Mouse (Mus musculus): Measurements from ENCODE around the gene Methig1. TPM values are rescaled to one million over a fixed set of nuclear protein-coding genes. Genes with fewer than 3 reads are reported as not detected.
A peak's percentile ranks its signal among the peaks of the same experiment; 100 is the strongest.
"Not testable (repeated sequence)": the region's sequence is repeated elsewhere in the genome, so short reads cannot be mapped to it uniquely, and the experiment has no call there.

The Methig1 gene
- total RNA-seq, 2 experiments from 2014 or later, result 0.36 to 0.56 TPM

DNA sequence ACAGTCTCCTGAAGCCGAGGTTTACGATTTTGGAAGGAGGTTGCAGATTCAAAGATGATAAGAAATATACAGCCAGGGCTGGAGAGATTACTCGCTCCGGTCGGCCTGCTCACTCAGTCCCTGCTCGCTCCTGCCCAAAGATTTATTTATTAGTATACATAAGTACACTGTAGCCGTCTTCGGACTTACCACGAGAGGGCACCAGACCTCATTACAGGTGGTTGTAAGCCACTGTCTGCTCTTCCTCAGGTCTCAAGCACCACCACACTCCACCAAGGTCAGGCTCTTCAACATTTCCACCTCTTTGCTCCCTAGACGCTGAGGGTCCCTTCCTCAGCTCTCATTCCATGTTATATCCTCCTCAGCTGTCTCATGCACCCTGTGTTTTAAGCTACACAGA lies 15.1 kb upstream of the Methig1 start:
- DNase-seq, result peak; percentile 63 to 78

DNA sequence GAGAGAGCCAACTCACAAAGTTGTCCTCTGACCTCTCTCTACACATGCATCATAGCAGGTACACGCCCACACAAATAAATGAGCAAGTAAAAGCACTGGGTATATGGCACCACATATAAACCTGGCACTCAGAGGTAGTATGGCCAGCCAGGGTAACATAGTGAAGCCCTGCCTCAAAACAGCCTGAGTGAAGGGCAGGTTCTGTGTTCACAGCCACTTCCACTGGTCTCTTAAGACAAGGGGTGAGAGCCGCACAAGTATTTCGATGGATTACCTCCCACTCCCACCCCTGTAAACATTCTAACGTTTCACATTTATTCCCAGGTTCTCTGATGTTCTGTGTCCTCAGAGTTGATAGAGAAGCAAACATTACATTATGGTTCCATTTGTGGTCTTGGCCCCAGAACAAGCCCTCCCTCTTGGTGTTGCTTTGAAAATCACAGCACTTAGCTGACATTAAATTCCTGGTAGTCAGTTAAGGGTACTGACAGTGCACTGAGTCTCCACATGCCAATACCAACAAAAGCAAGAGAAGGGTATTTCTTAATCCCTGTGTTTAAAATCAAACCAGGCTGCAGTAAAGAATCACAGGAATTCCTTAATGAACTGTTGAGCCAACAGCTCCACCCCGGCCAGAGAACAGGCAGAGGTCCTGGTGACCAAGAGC lies 11.5 kb upstream of the Methig1 start:
- not testable (repeated sequence) for DNase-seq

DNA sequence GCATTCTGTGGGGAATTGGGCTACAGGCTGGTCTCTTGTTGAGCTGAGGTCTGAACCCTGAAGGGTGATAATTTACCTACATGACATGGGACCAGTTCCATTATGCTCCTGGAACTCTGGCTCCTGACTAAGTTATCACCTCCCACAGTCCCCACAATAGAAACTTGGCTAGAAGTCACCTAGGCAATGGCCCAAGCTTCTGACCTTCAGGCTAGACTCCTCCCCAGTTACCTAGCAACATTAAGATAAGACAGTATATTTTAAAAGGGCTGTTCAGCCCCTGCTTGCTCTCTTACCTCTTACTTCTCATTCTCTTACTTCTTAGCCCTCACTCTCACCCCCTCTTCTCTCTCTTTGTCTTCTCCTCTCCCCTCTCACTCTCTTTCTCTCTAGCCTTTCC lies 7.5 kb upstream of the Methig1 start:
- peak in 1 of 2 experiments; percentile 27 for DNase-seq

DNA sequence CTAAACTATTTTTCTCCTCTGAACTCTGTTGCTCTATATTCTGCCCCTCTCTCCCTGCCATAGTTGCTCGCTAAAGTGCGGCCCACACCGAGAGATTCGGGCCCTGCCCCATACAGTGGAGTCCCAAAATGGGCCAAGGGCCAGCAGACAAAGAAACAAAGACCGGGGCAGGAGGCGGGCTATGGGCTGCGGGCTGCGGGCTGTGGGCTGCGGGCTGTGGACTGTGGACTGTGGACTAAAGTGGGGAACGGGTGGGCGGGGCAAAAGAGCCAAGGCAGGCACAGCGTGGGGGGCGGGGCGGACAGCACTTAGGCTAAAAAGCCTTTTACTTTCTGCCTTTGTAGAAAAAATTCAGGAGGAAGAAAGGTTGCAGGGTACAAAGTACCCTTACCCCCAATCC lies 6.2 kb upstream of the Methig1 start:
- DNase-seq, result no peak

DNA sequence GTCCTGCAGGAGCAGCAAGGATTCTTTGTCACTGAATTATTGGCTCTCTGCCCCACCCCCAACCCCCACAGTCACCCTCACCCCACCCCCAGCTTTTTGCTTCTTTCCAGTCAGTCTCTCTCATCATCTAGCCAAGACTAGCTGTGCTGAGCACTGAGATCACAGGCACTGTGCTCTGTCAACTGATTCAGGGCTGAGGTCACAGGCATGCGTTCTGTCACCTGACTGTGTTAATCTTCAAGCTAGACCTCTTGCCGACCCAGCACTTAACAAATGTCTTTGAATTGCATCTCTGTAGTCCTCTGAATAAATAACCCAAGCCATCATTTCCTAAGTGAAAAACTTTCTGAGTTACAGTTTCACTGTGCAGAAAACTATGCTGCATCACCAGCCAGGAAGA lies 3.5 kb upstream of the Methig1 start:
- DNase-seq, result no peak

DNA sequence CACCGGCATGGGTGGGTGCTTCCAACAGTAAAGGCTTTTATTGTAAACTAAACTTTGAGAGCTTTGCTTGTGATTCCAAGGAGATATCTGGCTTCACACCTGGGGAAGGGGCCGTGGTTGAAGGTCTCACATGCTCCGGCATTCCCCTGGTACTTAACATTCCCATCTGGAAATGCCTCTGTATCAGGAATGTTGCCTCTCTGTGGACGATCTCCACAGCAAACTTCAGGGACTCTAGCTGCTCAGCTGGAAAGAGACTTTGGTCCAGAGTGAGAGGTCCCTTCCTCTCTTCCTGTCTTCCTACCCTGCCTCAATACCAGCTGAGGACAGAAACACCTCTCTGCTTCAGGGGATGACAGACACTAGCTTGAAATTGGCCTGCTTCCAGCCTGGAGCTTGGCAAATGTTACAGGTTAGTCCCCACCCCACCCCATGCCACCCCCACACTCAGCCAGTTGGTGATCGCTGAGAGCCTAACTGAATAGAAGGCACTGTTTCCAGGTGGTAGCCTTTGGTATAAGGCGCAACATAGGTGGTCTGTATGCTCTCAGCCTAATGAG lies 1.4 kb upstream of the Methig1 start:
- no peak for DNase-seq

DNA sequence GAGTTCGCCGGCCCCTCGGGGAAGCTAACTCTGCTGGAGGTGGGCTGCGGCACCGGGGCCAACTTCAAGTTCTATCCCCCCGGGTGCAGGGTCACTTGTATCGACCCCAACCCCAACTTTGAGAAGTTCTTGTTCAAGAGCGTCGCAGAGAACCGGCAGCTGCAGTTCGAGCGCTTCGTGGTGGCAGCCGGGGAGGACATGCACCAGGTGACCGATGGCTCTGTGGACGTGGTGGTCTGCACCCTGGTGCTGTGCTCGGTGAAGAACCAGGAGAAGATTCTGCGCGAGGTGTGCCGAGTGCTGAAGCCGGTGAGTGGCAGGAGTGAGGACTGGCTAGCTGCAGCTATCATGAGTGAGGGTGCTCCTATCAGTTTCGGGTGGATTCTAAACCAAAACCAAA lies 450 bp downstream of the Methig1 start:
- not testable (repeated sequence) for DNase-seq

DNA sequence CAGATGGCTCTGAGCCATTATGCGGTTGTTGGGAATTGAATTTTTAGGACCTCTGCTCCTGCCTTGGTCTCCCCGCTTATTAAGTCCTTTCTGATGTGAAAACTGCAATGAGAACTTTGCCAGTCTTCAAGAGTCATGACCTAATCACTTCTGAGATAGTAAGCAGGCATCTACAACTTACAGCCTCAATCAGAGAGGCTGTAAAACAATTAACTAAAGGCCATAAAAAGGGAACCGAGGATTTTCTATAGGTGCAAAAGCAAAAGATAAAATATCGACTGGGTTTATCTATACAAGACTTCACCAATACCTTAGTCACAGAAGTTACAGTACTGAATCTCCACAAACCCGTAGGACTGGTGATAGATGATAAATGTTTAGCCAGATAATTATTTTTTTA lies 2.9 kb downstream of the Methig1 start:
- no peak for DNase-seq

DNA sequence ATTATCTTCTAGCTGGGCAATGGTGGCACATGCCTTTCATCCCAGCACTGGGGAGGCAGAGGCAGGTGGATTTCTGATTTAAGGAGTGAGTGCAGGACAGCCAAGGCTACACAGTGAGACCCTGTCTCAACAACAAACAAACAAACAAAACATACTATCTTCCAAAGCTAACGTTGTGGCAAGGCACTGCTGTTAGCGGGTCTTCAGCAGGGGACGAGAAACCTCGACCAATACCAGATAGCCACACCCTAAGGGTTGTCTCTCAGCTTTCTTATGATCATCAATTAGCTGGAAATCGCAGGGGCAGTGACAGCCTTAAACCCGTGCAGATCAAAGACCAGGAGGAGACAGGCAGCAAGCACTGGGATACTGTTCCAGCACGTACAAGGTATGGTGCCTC lies 11.3 kb downstream of the Methig1 start, which contains the start of gene Higd1c:
Gene Higd1c (plus strand): TSS at position 301 of the 400 bp plus-strand sequence.
- DNase-seq, result no peak

DNA sequence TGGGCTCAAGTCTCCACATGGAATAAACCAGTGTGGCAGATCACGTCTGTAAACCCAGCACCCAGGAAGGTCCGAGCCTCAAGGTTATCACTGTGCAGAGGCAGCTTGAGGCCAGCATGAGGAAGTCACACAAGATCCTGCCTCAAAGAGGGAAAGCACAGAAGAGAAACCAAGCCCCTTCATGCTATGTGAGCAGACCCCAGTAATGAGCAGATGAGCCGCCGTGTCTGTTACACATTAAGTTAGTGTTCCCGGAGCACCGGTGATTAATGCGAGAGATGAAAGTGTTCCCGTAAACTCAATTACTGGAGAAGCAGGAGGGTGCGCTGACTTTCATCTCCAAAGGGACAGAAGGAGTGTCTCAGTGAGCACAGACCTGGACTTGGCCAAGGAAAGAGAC lies 13.0 kb downstream of the Methig1 start:
- not testable (repeated sequence) for DNase-seq

DNA sequence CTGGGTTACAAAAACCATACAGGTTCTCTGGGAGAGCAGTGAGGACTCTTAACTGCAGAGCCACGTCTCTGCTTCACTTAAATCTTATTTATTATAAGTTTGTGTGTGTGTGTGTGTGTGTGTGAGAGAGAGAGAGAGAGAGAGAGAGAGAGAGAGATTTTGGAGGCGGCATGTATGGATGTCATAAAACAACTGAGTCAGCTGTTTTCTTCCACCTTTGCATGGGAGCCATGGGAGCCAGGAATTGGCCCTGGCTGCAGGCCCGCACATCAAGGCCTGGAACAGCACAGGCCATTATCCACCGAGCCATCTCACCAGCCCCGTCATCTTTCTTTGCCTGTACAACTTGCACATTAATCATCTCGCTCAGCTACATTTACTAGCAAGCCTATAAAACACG lies 14.2 kb downstream of the Methig1 start:
- no peak for DNase-seq

DNA sequence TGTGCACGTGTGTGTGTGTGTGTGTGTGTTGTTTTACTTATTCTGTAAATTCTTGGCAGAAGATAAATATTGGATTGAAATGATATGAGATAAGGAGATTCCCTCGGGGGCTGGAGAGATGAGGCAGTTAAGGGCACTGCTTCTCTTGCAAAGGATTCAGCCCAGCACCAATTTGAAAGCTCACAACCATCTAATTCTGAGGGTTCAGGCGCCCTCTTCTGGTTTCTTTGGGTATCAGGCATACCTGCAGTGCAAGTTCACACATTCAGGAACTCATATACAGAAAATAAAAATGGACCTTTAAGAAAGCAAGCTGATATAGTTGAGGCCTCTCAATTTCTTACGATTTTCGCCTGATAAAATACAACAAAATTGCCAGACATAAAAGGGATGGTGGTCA lies 22.1 kb downstream of the Methig1 start:
- DNase-seq, result peak; percentile 63 to 67

DNA sequence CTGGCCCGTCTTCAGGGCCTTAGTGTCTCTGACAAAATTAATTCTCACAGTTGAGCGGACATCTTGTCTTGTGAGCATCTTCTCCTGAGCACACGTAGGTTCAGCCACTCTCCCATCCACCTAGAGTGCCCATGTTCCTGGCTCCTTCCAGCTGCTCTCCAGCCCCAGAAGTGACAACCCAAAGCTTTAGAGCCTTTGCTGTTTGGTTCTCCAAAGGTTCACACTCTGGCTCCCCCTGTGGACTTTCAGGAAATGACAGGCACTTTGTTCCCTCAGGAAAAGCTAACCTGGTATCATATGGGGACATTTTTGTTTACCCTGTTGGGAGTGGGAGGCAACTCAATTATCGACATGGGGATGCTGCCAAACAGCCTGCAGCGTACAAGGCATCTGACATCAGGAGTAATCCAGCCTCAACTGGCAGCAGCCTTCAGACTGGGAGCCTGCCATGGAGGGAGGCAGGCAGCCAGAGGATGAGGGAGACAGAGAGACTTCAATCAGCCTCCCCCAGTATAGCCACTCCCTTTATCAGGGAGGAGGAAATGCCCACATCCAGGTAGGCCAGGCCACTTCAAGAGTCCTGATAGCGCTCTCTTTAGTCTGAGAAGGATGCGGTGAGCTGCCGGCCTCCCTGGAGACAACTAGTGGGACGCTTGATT lies 25.0 kb downstream of the Methig1 start:
- not testable (repeated sequence) for DNase-seq

DNA sequence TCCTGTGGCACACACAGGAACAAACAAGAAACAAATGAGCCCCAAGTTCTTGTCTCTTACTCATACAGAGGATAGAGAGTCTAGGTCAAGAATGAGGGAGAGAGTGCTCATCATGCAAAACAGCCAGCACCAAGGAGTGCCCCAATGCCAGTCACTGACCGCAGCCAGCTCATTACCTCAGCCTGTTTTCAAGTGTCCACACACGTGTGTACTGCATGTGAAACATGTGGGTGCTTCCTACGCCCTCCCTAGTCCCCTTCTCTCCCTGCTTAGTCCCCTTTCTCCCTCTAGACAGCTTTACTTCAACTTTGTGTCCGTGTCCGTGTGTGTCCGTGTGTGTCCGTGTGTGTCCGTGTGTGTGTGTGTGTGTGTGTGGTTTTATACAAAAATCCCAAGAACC lies 26.7 kb downstream of the Methig1 start:
- DNase-seq, result no peak

DNA sequence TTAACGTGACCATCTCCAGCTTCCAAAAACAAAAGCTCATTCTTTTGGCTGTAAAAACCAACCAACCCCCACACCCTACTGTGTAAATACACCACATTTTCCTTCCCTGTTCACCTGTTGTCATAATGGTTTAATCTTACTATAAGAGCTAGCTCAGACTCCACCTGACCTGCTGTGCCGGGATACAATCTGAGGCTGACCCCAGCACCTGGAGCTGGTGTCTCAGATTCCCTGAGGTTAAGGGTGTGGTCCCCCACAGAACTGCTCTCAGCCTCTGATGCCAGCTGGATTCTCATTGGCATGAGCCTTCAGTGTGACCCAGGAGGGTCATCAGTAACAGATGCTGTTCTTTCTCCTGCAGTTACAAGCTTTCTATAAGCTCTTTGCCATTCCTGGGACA lies 27.2 kb downstream of the Methig1 start:
- no peak for DNase-seq

DNA sequence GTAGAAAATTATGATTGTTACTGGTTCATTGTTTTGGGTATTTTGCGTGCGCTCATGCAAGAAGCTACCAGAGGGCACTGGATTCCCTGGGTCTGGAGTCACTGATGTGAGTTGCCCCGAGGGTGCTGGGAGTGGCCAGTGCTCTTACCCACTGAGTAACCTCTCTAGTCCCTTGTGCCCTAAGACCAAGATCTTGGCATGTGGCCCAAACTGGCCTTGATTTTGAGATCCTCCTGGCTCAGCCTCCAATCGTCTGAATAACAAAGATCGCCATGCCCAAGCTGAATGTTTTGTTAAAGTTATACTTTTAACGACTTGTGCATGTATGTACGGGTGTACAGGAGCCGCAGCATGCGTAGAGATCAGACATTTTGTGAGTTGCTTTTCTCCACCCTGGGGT lies 32.8 kb downstream of the Methig1 start:
- DNase-seq, result no peak

DNA sequence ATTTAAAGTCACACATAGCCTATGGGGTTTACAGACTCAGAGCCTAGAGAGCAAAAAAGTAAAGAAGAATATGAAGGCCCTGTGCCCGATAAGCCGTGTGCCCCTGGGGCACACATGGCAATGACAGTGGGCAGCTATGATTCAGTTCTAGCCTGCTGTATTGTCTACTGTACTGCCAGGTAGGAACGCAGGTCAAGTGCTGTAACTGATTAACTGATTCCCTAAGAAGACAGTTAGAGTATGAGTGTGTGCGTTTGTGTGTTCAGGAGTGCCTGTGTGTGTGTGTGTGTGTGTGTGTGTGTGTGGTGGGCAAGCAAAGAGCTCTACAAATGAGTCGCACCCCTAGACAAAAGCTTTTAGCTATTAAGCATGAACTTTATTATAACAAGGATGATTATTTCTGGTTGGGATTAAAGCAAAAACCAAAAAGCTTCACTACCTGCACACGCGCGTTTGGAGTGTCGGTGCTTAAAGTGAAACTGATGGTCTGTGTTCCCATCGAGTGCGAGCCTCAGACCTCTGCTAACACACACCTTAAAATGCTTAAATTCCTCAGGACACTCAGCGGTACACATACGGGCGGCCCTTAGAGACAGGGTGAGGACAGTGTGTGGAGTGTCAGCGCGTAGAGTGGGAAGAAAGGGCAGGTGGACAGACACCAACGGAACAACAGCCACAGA lies 34.7 kb downstream of the Methig1 start:
- no peak for DNase-seq

DNA sequence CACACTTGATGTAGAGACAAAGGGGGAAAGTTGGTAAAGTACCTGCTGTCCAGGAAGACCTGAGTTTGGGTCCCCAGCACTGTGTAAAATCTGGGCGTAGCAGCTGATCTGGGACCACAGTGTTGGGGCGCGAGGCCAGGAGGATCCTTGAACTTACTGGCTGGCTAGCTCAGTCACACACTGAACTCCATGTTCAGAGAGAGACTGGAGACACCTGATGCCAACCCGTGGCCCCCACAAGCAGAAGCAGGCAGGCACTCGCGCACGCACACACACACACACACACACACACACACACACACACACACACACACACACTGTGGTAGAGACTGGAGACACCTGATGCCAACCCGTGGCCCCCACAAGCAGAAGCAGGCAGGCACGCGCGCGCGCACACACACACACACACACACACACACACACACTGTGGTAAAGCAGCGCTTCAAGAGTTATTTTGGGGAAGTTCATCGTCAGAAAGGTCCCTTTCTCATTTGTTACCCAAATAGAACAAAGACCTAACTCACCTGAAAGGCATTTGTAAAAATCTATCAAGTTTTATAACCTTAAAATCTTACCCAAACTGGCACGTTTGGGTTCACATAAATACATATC lies 35.4 kb downstream of the Methig1 start:
- DNase-seq, result no peak

DNA sequence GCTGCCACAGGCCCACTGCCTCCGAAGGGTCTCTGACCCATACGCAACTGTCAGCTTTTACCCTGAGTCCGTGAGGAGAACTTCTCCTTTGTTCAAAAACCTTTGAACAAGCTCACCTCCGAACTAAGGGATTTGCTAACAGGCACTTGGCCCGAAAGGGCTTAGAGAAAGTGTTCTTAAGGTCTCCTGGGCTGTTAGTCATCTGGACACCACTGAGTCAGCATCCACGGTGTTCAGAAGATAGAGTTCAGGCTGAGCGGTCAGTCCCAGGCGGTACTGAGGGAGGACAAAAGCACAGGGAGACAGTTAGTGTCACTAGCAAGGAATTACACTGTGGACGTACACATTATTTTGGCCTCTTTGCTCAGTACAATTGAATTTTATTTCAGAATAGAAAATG lies 35.9 kb downstream of the Methig1 start:
- peak; percentile 44 to 58 for DNase-seq

DNA sequence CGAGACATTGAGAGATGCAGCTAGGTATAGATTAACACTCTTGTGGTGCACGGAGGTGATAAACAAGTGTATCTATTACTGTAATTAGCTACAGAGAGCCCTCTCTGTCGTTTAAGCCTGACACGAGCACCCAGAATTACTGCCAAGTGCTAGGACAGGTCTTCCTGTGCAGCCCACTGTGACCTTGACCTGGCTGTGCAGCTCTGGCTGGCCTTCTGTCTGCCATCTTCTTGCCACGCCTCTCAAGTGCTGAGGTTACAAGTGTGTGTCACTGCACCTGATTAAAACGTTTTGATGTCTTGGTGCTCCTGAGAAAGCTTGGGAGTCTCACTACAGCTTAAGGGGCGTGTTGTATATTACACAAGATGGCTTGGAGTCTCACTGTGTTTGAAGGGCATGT lies 38.1 kb downstream of the Methig1 start:
- DNase-seq, result peak in 1 of 2 experiments; percentile 41

DNA sequence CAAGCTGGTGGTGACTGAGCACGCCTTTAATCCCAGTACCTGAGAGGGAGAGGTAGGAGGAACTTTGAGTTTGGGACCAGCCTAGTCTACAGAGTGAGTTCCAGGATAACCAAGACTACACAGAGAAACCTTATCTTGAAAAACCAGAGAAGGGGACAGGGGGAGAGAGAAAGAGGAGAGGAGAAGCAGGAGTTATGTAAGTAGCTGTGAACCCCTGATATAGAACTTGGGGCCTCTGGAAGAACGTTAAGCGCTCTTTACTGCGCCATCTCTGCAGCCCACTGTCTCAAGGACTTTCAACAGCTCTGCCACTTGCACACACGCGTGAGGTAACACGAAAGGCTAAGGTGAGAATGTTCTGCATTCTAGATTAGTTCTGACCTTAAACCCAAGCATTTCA lies 38.6 kb downstream of the Methig1 start:
- DNase-seq, result no peak

DNA sequence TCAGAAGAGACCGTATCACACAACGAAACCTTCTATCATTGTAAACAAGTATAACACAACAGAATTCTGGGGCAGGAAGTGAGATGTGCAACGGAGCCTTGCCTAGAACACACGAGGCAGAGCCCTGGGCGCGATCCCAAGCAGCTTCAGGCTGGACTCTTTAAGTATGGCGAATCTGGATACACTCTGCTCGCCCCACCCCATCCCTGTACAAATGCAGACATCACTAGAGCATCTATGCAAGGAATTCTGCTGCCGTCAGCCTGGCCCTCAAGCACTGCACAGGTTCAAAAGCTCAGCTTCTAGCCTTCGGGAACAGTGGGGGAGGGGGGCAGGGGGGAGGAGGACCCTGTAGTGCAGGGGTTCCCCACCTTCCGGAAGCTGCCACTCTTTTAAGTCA lies 40.1 kb downstream of the Methig1 start:
- no peak for DNase-seq

DNA sequence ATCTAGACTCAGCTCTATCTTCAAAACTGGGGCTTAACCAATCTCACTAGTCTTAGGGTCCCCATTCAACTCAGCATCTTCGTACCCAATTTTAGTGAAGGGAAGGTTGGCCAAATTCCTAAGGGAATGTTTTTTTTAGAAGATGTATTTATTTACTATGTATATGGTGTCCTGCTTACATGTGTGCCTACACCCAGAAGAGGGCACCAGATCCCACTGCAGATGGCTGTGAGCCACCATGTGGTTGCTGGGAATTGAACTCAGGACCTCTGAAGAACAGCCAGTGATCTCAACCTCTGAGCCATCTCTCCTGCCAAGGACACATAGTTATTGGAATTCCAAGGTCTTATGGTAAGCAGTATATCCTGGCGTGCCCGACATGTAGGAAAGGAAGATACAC lies 42.6 kb downstream of the Methig1 start:
- DNase-seq, result no peak

Data from adrenal gland, postnatal 36 days (tissue).